Mouse (Mus musculus): ENCODE results near the gene Bmt2. TPM values are rescaled to one million over a fixed set of nuclear protein-coding genes. Genes with fewer than 3 reads are reported as not detected.

The Bmt2 gene
- total RNA-seq, 2 experiments from 2014 or later: 11.6 to 13.1 TPM

Other genes starting within 250 kb of the Bmt2 start
- gene Tmem168, start 69.9 kb downstream of the Bmt2 start, total RNA-seq (2021): 10 to 100 TPM; 17.4 to 20.1 TPM
- under 1 TPM in 1 of 2 experiments, not detected in 1; 0.14 TPM for gene Gpr85, start 162.0 kb upstream of the Bmt2 start, total RNA-seq (2021)
- gene 2610001J05Rik, start 193.6 kb upstream of the Bmt2 start, total RNA-seq (2021): 10 to 100 TPM; 42.4 TPM

Data from heart, postnatal 36 days (tissue).